Mouse (Mus musculus): ENCODE data around the gene Flt1.
"Not testable (repeated sequence)": the region's sequence is repeated elsewhere in the genome, so short reads cannot be mapped to it uniquely, and the experiment has no call there.

The Flt1 gene

GRCm38 (mm10) chr5:147601460-147602360 lies 124.1 kb downstream of the Flt1 start:
- DNase-seq: peak in 1 of 2 experiments; percentile 58

- DNase-seq: no peak
These were observed 128.0 kb downstream of the Flt1 start for GRCm38 (mm10) chr5:147597825-147598224.

- peak; percentile 42 to 60 for DNase-seq
These were observed 136.0 kb downstream of the Flt1 start for GRCm38 (mm10) chr5:147589814-147590213.

GRCm38 (mm10) chr5:147585070-147585469 lies 140.7 kb downstream of the Flt1 start:
- DNase-seq: peak; percentile 27 to 36

GRCm38 (mm10) chr5:147584648-147585047 lies 141.2 kb downstream of the Flt1 start:
- DNase-seq: peak; percentile 46 to 75

- DNase-seq: peak; percentile 60 to 85
These were observed 142.0 kb downstream of the Flt1 start for GRCm38 (mm10) chr5:147583702-147584298.

GRCm38 (mm10) chr5:147580181-147580580 lies 145.6 kb downstream of the Flt1 start:
- DNase-seq: no peak

GRCm38 (mm10) chr5:147579691-147580090 lies 146.1 kb downstream of the Flt1 start:
- no peak for DNase-seq

GRCm38 (mm10) chr5:147579148-147579547 lies 146.7 kb downstream of the Flt1 start:
- DNase-seq: no peak

- DNase-seq: no peak
These were observed 148.8 kb downstream of the Flt1 start for GRCm38 (mm10) chr5:147577003-147577402.

GRCm38 (mm10) chr5:147574517-147574916 lies 151.3 kb downstream of the Flt1 start:
- DNase-seq: peak; percentile 46 to 73

- DNase-seq: no peak
These were observed 152.3 kb downstream of the Flt1 start for GRCm38 (mm10) chr5:147573555-147573954.

- no peak for DNase-seq
These were observed 153.1 kb downstream of the Flt1 start for GRCm38 (mm10) chr5:147572695-147573094.

- DNase-seq: no peak
These were observed 159.5 kb downstream of the Flt1 start for GRCm38 (mm10) chr5:147566335-147566734.

- no peak for DNase-seq
These were observed 160.4 kb downstream of the Flt1 start for GRCm38 (mm10) chr5:147565444-147565843.

- no peak for DNase-seq
These were observed 161.6 kb downstream of the Flt1 start for GRCm38 (mm10) chr5:147564140-147564590.

GRCm38 (mm10) chr5:147563511-147564139 lies 162.2 kb downstream of the Flt1 start:
- DNase-seq: no peak

- not testable (repeated sequence) for DNase-seq
These were observed 168.2 kb downstream of the Flt1 start for GRCm38 (mm10) chr5:147557641-147558040.

GRCm38 (mm10) chr5:147551879-147552627 lies 173.8 kb downstream of the Flt1 start:
- DNase-seq: peak; percentile 12 to 47

GRCm38 (mm10) chr5:147549016-147549755 lies 176.6 kb downstream of the Flt1 start:
- DNase-seq: no peak

- DNase-seq: peak; percentile 48 to 55
These were observed 180.0 kb downstream of the Flt1 start for GRCm38 (mm10) chr5:147545731-147546241.

- no peak for DNase-seq
These were observed 183.5 kb downstream of the Flt1 start for GRCm38 (mm10) chr5:147542291-147542690.
